Mouse (Mus musculus) layer of hippocampus, adult 18-20 months (tissue): ENCODE measurements around the gene Lrrtm1. TPM values are rescaled to one million over a fixed set of nuclear protein-coding genes. Genes with fewer than 3 reads are reported as not detected.

Experiments
- DNase-seq, 2 experiments: peaks; one replicate each; pipeline ENCODE4 v3.0.0; 2022; ENCODE audit warnings: low spot score in 2 of 2
- total RNA-seq, 2 experiments: library from RNA; stranded (reverse); gene quantifications; 2 replicates each; pipeline ENCODE4 v1.2.3; 2021

The Lrrtm1 gene
- total RNA-seq, 2 experiments from 2014 or later: 114 to 117 TPM

DNA sequence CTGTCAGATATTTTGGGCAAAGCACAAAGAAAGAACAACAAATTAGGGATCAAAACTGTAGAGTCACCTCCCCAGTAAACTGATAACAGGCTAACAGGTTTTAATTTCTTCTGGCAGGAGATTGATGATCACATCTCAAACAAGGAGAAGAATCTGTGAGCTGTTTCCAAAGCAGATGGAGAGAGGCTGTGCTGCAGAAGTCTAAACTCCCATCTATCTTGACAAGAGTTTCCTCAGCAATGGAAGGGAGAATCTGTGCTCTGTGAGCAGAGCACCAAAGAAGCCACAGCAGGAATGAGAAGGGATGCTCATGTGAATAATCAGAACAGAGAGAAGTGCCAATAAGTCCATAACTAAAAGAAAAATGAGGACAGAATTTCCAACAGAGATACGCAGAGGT is 58.8 kb downstream of the Lrrtm1 start:
- peak; percentile 11 to 46 for DNase-seq

DNA sequence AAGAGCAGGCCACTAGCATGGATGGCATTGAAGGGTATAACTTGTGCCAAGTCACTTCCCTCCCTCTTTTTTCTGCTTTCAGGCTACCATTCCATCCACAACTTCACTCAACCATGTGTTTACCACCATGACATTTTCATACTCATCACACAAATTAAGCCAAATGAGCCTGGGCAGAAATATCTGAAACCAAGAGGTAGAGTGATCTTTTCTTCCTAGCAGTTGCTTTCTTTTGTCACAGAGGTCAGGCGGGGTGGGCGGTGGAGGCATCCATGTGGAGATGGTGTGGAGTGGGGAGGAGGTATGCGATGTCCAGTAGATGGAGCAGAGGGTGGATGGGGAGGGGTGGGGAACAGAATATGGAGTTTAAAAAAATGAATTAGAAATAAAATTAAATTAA is 64.3 kb downstream of the Lrrtm1 start:
- no peak for DNase-seq
